Mouse (Mus musculus) inflammation-experienced regulatory T-cells, adult 6 months (primary cell): ENCODE measurements at regions not wholly inside any gene's neighbourhood (a gene's known extent, or its start where the extent isn't known, plus 50 kb on each side); places are given as distances from the start of the nearest gene placed in this dataset.
A peak's percentile ranks its signal among the peaks of the same experiment; 100 is the strongest.
"Not testable (repeated sequence)": the region's sequence is repeated elsewhere in the genome, so short reads cannot be mapped to it uniquely, and the experiment has no call there.

Source experiments
- ATAC-seq: one replicate; pipeline ENCODE4 v1.8.0; 2017

- ATAC-seq: no peak
Measured at GRCm38 (mm10) chr2:78059801-78060416, 113.7 kb upstream of the Cwc22 start.

GRCm38 (mm10) chr2:78058988-78059387 lies 112.8 kb upstream of the Cwc22 start:
- ATAC-seq: no peak

- no peak for ATAC-seq
Measured at GRCm38 (mm10) chr2:78053910-78054309, 107.7 kb upstream of the Cwc22 start.

- no peak for ATAC-seq
Measured at GRCm38 (mm10) chr2:78050542-78050941, 104.4 kb upstream of the Cwc22 start.

- peak; percentile 38 for ATAC-seq
Measured at GRCm38 (mm10) chr2:78049248-78049874, 103.2 kb upstream of the Cwc22 start.

- ATAC-seq: no peak
Measured at GRCm38 (mm10) chr2:78048706-78049055, 102.5 kb upstream of the Cwc22 start.

GRCm38 (mm10) chr2:78048030-78048705 lies 102.0 kb upstream of the Cwc22 start:
- ATAC-seq: no peak

- ATAC-seq: no peak
Measured at GRCm38 (mm10) chr2:78027319-78027718, 81.1 kb upstream of the Cwc22 start.

GRCm38 (mm10) chr2:78026808-78027207 lies 80.6 kb upstream of the Cwc22 start:
- no peak for ATAC-seq

- ATAC-seq: no peak
Measured at GRCm38 (mm10) chr2:78025651-78026435, 79.7 kb upstream of the Cwc22 start.

- no peak for ATAC-seq
Measured at GRCm38 (mm10) chr2:78024981-78025565, 78.9 kb upstream of the Cwc22 start.

GRCm38 (mm10) chr2:78023916-78024685 lies 77.9 kb upstream of the Cwc22 start:
- no peak for ATAC-seq

GRCm38 (mm10) chr2:78023416-78023815 lies 77.2 kb upstream of the Cwc22 start:
- no peak for ATAC-seq

GRCm38 (mm10) chr2:78022756-78023155 lies 76.6 kb upstream of the Cwc22 start:
- ATAC-seq: no peak

- no peak for ATAC-seq
Measured at GRCm38 (mm10) chr2:78021905-78022304, 75.7 kb upstream of the Cwc22 start.

- ATAC-seq: no peak
Measured at GRCm38 (mm10) chr2:78021356-78021900, 75.3 kb upstream of the Cwc22 start.

GRCm38 (mm10) chr2:78020516-78020915 lies 74.3 kb upstream of the Cwc22 start:
- no peak for ATAC-seq

- ATAC-seq: no peak
Measured at GRCm38 (mm10) chr2:78019916-78020315, 73.7 kb upstream of the Cwc22 start.

- not testable (repeated sequence) for ATAC-seq
Measured at GRCm38 (mm10) chr2:78012441-78012840, 66.3 kb upstream of the Cwc22 start.

- no peak for ATAC-seq
Measured at GRCm38 (mm10) chr2:78011821-78012220, 65.6 kb upstream of the Cwc22 start.

GRCm38 (mm10) chr2:78011051-78011800 lies 65.1 kb upstream of the Cwc22 start:
- ATAC-seq: no peak
